Mouse (Mus musculus) ES-E14 (cell line): ENCODE measurements at regions not wholly inside any gene's neighbourhood (a gene's known extent, or its start where the extent isn't known, plus 50 kb on each side); places are given as distances from the start of the nearest gene placed in this dataset.

Experiments
- CHD2 ChIP-seq: IDR thresholded peaks from 2 replicates; pipeline ENCODE4 v1.6.1; 2014; ENCODE audit warnings: mild to moderate bottlenecking, low read depth, low read length, inconsistent platforms
- HCFC1 ChIP-seq: IDR thresholded peaks from 2 replicates; pipeline ENCODE4 v1.6.1; 2012; ENCODE audit warnings: low read length, inconsistent platforms, borderline replicate concordance; ENCODE audit not compliant: insufficient read depth
- MAFK ChIP-seq: IDR thresholded peaks from 2 replicates; pipeline ENCODE4 v1.6.1; 2014; ENCODE audit warnings: mild to moderate bottlenecking, low read depth, low read length, inconsistent platforms; ENCODE audit not compliant: insufficient read depth

GRCm38 (mm10) chr4:124134341-124135164, 216.7 kb upstream of the 4930535I16Rik start:
- no peak for TF ChIP-seq HCFC1
- no peak for TF ChIP-seq MAFK
- TF ChIP-seq CHD2, result no peak
